Mouse (Mus musculus) olfactory bulb, adult 2 months (tissue): Measurements from ENCODE around the gene Gpr107. TPM values are rescaled to one million over a fixed set of nuclear protein-coding genes. Genes with fewer than 3 reads are reported as not detected.
A peak's percentile ranks its signal among the peaks of the same experiment; 100 is the strongest.

ENCODE experiments used
- H3K27ac ChIP-seq: fragments of 200-500 bp; 2 replicates; pipeline ENCODE4 v1.5.1; 2012; ENCODE audit warnings: low read depth, low read length; ENCODE audit not compliant: insufficient read depth
- H3K4me1 ChIP-seq: fragments of 200-500 bp; 2 replicates; pipeline ENCODE4 v1.6.1; 2012; ENCODE audit warnings: low read length; ENCODE audit not compliant: control insufficient read depth, insufficient read depth
- H3K4me3 ChIP-seq: fragments of 200-500 bp; 2 replicates; pipeline ENCODE4 v1.5.1; 2012; ENCODE audit warnings: mild to moderate bottlenecking, low read depth, low read length, moderate library complexity; ENCODE audit not compliant: insufficient read depth
- CTCF ChIP-seq: fragments of 200-500 bp; IDR thresholded peaks from 2 replicates; pipeline ENCODE4 v1.5.1; 2012; ENCODE audit warnings: low read depth, mild to moderate bottlenecking, low read length, moderate library complexity; ENCODE audit not compliant: insufficient read depth
- POLR2A ChIP-seq: fragments of 200-500 bp; IDR thresholded peaks from 2 replicates; pipeline ENCODE4 v1.6.1; 2012; ENCODE audit warnings: mild to moderate bottlenecking, low read depth, low read length, moderate library complexity; ENCODE audit not compliant: insufficient read depth
- WGBS: fragments of 180-500 bp; shearing (Covaris S2); methylation state at CpG from one replicate; pipeline ENCODE4 v1.1.7; 2018; 5-methylcytosine and 5-hydroxymethylcytosine counted together
- polyA plus RNA-seq: library from polyadenylated mRNA; stranded (reverse); fragments of >200 nt; gene quantifications from 2 replicates; pipeline ENCODE4 v1.2.4, GENCODE M21; 2012; ENCODE audit warnings: low replicate concordance; ENCODE audit not compliant: missing spikeins, insufficient read depth, insufficient read length

Gpr107 gene
- polyA plus RNA-seq, 1 experiment: not detected

- H3K4me3 ChIP-seq: no peak overlapping the region
- WGBS: 85% methylated on average over 7 of the region's 7 CpGs
- no peak overlapping the region for H3K27ac ChIP-seq
- no peak for TF ChIP-seq POLR2A
- no peak for TF ChIP-seq CTCF
- H3K4me1 ChIP-seq: peaks cover 3% of the 10 kb centered on the region; the same call in 1 of the 2 replicates
Measured at GRCm38 (mm10) chr2:31179471-31179870, 27.4 kb downstream of the Gpr107 start.

GRCm38 (mm10) chr2:31180081-31180551 is 28.0 kb downstream of the Gpr107 start:
- no peak overlapping the region for H3K4me3 ChIP-seq
- H3K4me1 ChIP-seq: peaks cover 3% of the 10 kb centered on the region; the same call in 1 of the 2 replicates
- no peak overlapping the region for H3K27ac ChIP-seq
- 71% methylated on average over 7 of the region's 7 CpGs for WGBS
- TF ChIP-seq CTCF (no peak), POLR2A (no peak)

GRCm38 (mm10) chr2:31182786-31183330 is 30.7 kb downstream of the Gpr107 start:
- no peak for TF ChIP-seq CTCF
- no peak for TF ChIP-seq POLR2A
- 90% methylated on average over 6 of the region's 6 CpGs for WGBS

GRCm38 (mm10) chr2:31183830-31184229 is 31.7 kb downstream of the Gpr107 start:
- Histone ChIP-seq H3K4me1 (peaks cover 3% of the 10 kb centered on the region; the same call in 1 of the 2 replicates), H3K4me3 (no peak overlapping the region), H3K27ac (no peak overlapping the region)
- WGBS: 90% methylated on average over 1 of the region's 1 CpGs
- TF ChIP-seq CTCF (no peak), POLR2A (no peak)

More at GRCm38 (mm10) chr2:31182786-31183330, 30.7 kb downstream of the Gpr107 start:
- Histone ChIP-seq H3K27ac (no peak overlapping the region), H3K4me3 (no peak overlapping the region), H3K4me1 (peaks cover 3% of the 10 kb centered on the region; the same call in 1 of the 2 replicates)

- H3K27ac ChIP-seq: no peak overlapping the region
- 100% methylated on average over 1 of the region's 1 CpGs for WGBS
- H3K4me3 ChIP-seq: no peak overlapping the region
- TF ChIP-seq POLR2A (no peak), CTCF (no peak)
- peaks cover 13% of the 10 kb centered on the region; the same call in 1 of the 2 replicates for H3K4me1 ChIP-seq
Measured at GRCm38 (mm10) chr2:31188691-31189090, 36.6 kb downstream of the Gpr107 start.

- Histone ChIP-seq H3K4me1 (peaks cover 13% of the 10 kb centered on the region), H3K4me3 (no peak overlapping the region), H3K27ac (0 out of 2 replicates have a peak overlapping the region, but pooled peaks have one; percentile 21)
- 39% methylated on average over 3 of the region's 3 CpGs for WGBS
- TF ChIP-seq POLR2A (no peak), CTCF (no peak)
Measured at GRCm38 (mm10) chr2:31189654-31190053, 37.5 kb downstream of the Gpr107 start.

GRCm38 (mm10) chr2:31191765-31192164 is 39.6 kb downstream of the Gpr107 start:
- H3K4me3 ChIP-seq: no peak overlapping the region
- peaks cover 13% of the 10 kb centered on the region for H3K4me1 ChIP-seq
- WGBS: 32% methylated on average over 8 of the region's 8 CpGs
- peak overlapping the region; percentile 37; the same call in 1 of the 2 replicates for H3K27ac ChIP-seq
- no peak for TF ChIP-seq CTCF
- no peak for TF ChIP-seq POLR2A

GRCm38 (mm10) chr2:31194356-31195021 is 42.4 kb downstream of the Gpr107 start:
- 62% methylated on average over 7 of the region's 7 CpGs for WGBS
- Histone ChIP-seq H3K4me1 (peaks cover 10% of the 10 kb centered on the region), H3K4me3 (no peak overlapping the region), H3K27ac (no peak overlapping the region)
- no peak for TF ChIP-seq POLR2A
- no peak for TF ChIP-seq CTCF

GRCm38 (mm10) chr2:31198621-31199020 is 46.5 kb downstream of the Gpr107 start:
- WGBS: 90% methylated on average over 4 of the region's 4 CpGs
- no peak for TF ChIP-seq POLR2A
- no peak for TF ChIP-seq CTCF
- Histone ChIP-seq H3K4me1 (peaks cover 4% of the 10 kb centered on the region), H3K4me3 (no peak overlapping the region), H3K27ac (no peak overlapping the region)
